Mouse (Mus musculus): ENCODE measurements around the gene Sfpq. TPM values are rescaled to one million over a fixed set of nuclear protein-coding genes. Genes with fewer than 3 reads are reported as not detected.
"Not testable (repeated sequence)": the region's sequence is repeated elsewhere in the genome, so short reads cannot be mapped to it uniquely, and the experiment has no call there.

Gene Sfpq
- polyA plus RNA-seq (2015; fragmentation: Nextera tagmentation; extraction: Ambion mirVana), result 78.0 and 78.5 TPM in 2 replicates

DNA sequence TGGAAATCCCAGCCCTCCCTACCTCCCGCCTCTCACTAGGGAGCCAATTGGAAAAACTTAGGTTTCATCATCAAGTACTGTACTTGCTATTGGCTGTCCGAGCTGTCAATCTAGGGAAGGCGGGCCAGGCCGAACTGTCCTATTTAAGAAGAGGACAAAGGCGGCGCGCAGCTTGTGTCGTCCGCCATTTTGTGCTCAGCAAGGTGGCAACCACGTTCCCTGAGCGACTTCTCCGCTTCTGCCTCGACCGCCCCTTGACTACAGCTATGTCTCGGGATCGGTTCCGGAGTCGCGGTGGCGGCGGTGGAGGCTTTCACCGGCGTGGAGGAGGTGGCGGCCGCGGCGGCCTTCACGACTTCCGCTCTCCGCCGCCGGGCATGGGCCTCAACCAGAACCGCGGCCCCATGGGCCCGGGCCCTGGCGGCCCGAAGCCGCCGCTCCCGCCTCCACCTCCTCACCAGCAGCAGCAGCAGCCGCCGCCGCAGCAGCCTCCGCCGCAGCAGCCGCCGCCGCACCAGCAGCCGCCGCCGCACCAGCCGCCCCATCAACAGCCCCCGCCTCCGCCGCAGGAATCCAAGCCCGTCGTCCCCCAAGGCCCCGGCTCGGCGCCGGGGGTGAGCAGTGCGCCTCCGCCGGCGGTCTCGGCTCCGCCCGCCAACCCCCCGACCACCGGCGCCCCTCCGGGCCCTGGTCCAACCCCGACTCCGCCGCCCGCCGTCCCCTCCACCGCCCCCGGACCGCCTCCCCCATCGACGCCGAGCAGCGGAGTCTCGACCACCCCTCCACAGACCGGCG is at the start of gene Sfpq:
Sfpq (plus strand) TSS at position 174 of the 795 bp plus-strand sequence.
- H3K9me3 ChIP-seq, result no peaks in the 10 kb centered on the region
- peak within 1 kb of the TSS; percentile 97 for H3K27ac ChIP-seq
- H3K4me3 ChIP-seq (replicated peaks), result peak within 1 kb of the TSS; percentile 85
- peak; percentile 97 for ATAC-seq (ENCODE audit: insufficient read depth, low FRiP score, low read depth)
- peak within 1 kb of the TSS; percentile 89 for H3K4me2 ChIP-seq
- WGBS, result 1% methylated on average over 67 of the region's 87 CpGs
- H3K27me3 ChIP-seq (replicated peaks), result no peaks in the 10 kb centered on the region
- 0 out of 2 replicates have a peak, but pooled peaks cover 13% of the 10 kb centered on the region for H3K36me3 ChIP-seq
- H3K9ac ChIP-seq, result peak within 1 kb of the TSS; percentile 96
- 0 out of 2 replicates have a peak, but pooled peaks cover 3% of the 10 kb centered on the region for H3K4me1 ChIP-seq

GRCm38 (mm10) chr4:126977467-126977866 is 43.7 kb upstream of the Sfpq start:
- no peak overlapping the region for H3K27ac ChIP-seq
- no peak overlapping the region for H3K4me2 ChIP-seq
- no peaks in the 10 kb centered on the region for H3K27me3 ChIP-seq (replicated peaks)
- no peaks in the 10 kb centered on the region for H3K4me1 ChIP-seq
- ATAC-seq (ENCODE audit: insufficient read depth, low FRiP score, low read depth), result no peak
- no peak overlapping the region for H3K9ac ChIP-seq
- no peaks in the 10 kb centered on the region for H3K36me3 ChIP-seq
- no peaks in the 10 kb centered on the region for H3K9me3 ChIP-seq
- no peak overlapping the region for H3K4me3 ChIP-seq (replicated peaks)

- H3K27me3 ChIP-seq (replicated peaks), result no peaks in the 10 kb centered on the region
- ATAC-seq (ENCODE audit: insufficient read depth, low FRiP score, low read depth), result no peak
Measured at GRCm38 (mm10) chr4:126978706-126979105, 42.4 kb upstream of the Sfpq start.

DNA sequence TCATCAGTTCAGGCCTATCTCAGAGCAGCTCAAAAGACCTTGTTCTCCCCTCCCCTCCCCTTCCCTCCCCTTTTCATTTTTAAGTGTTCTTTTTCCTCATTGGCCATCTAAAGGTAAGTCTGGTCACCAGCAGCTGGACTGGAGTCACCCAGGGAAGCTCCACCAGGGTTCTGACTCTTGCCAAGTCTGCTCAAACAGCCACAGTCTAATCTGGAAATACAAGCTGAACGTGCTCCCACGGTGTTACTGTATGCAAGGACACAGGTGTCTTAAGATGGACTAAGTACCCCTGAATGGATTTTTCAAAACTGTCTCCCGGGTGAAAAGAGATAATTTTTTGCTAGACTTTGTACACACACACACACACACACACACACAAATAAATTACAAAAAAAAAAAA is 37.8 kb upstream of the Sfpq start:
- no peaks in the 10 kb centered on the region for H3K9me3 ChIP-seq
- no peak overlapping the region for H3K27ac ChIP-seq
- no peaks in the 10 kb centered on the region for H3K27me3 ChIP-seq (replicated peaks)
- H3K9ac ChIP-seq, result no peak overlapping the region
- ATAC-seq (ENCODE audit: insufficient read depth, low FRiP score, low read depth), result no peak
- H3K4me2 ChIP-seq, result no peak overlapping the region
- H3K36me3 ChIP-seq, result no peaks in the 10 kb centered on the region
- 55% methylated on average over 3 of the region's 3 CpGs for WGBS
- H3K4me3 ChIP-seq (replicated peaks), result no peak overlapping the region
- no peaks in the 10 kb centered on the region for H3K4me1 ChIP-seq

More at GRCm38 (mm10) chr4:126978706-126979105, 42.4 kb upstream of the Sfpq start:
- Histone ChIP-seq H3K9me3 (no peaks in the 10 kb centered on the region), H3K27ac (no peak overlapping the region), H3K36me3 (no peaks in the 10 kb centered on the region), H3K4me1 (no peaks in the 10 kb centered on the region), H3K4me3 (replicated peaks) (no peak overlapping the region), H3K4me2 (no peak overlapping the region), H3K9ac (no peak overlapping the region)
- WGBS, result 74% methylated on average over 3 of the region's 3 CpGs

DNA sequence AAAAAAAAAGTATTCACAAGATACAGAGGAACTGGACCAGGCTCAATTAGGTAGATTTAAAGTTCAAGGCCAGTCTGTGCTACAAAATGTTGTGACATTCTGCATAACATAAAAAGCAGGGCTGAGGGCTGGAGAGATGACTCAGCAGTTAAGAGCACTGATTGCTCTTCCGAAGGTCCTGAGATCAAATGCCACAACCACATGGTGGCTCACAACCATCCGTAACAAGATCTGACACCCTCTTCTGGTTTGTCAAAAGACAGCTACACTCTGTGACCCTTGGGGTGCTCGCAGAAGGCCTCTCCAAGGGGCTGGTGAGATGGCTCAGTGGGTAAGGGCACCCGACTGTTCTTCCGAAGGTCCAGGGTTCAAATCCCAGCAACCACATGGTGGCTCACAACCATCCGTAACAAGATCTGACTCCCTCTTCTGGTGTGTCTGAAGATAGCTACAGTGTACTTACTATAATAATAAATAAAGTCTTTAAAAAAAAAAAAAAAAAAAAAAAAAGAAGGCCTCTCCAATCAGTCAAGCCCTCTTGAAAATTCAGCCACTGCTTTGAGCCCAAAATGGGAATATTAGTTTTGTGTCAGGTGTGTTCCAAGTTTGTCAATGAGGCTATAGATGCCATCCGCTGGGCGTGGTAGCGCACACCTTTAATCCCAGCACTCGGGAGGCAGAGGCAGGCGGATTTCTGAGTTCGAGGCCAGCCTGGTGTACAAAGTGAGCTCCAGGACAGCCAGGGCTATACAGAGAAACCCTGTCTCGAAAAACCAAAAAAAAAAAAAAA is 37.2 kb upstream of the Sfpq start:
- not testable (repeated sequence) for H3K9ac ChIP-seq; H3K4me3 ChIP-seq (replicated peaks); H3K27ac ChIP-seq; H3K4me1 ChIP-seq; H3K36me3 ChIP-seq; H3K9me3 ChIP-seq; H3K27me3 ChIP-seq (replicated peaks); H3K4me2 ChIP-seq; ATAC-seq (ENCODE audit: insufficient read depth, low FRiP score, low read depth)
- WGBS, result 81% methylated on average over 13 of the region's 13 CpGs

GRCm38 (mm10) chr4:126986768-126987167 is 34.4 kb upstream of the Sfpq start:
- Histone ChIP-seq H3K36me3 (no peaks in the 10 kb centered on the region), H3K27ac (no peak overlapping the region), H3K9ac (no peak overlapping the region), H3K9me3 (no peaks in the 10 kb centered on the region), H3K4me1 (no peaks in the 10 kb centered on the region), H3K4me3 (replicated peaks) (no peak overlapping the region), H3K4me2 (no peak overlapping the region), H3K27me3 (replicated peaks) (no peaks in the 10 kb centered on the region)
- no peak for ATAC-seq (ENCODE audit: insufficient read depth, low FRiP score, low read depth)
- 75% methylated on average over 5 of the region's 5 CpGs for WGBS

GRCm38 (mm10) chr4:126988503-126988902 is 32.6 kb upstream of the Sfpq start:
- no peak overlapping the region for H3K9ac ChIP-seq
- no peaks in the 10 kb centered on the region for H3K27me3 ChIP-seq (replicated peaks)
- H3K4me3 ChIP-seq (replicated peaks), result no peak overlapping the region
- 73% methylated on average over 4 of the region's 4 CpGs for WGBS
- H3K27ac ChIP-seq, result no peak overlapping the region
- H3K36me3 ChIP-seq, result no peaks in the 10 kb centered on the region
- H3K4me2 ChIP-seq, result no peak overlapping the region
- ATAC-seq (ENCODE audit: insufficient read depth, low FRiP score, low read depth), result no peak
- H3K4me1 ChIP-seq, result no peaks in the 10 kb centered on the region
- H3K9me3 ChIP-seq, result no peaks in the 10 kb centered on the region

- H3K9ac ChIP-seq, result no peak overlapping the region
- no peaks in the 10 kb centered on the region for H3K4me1 ChIP-seq
- ATAC-seq (ENCODE audit: insufficient read depth, low FRiP score, low read depth), result no peak
- H3K4me3 ChIP-seq (replicated peaks), result no peak overlapping the region
- H3K36me3 ChIP-seq, result no peaks in the 10 kb centered on the region
- no peak overlapping the region for H3K4me2 ChIP-seq
- no peaks in the 10 kb centered on the region for H3K9me3 ChIP-seq
- H3K27me3 ChIP-seq (replicated peaks), result no peaks in the 10 kb centered on the region
- H3K27ac ChIP-seq, result no peak overlapping the region
Measured at GRCm38 (mm10) chr4:126990553-126990952, 30.6 kb upstream of the Sfpq start.

DNA sequence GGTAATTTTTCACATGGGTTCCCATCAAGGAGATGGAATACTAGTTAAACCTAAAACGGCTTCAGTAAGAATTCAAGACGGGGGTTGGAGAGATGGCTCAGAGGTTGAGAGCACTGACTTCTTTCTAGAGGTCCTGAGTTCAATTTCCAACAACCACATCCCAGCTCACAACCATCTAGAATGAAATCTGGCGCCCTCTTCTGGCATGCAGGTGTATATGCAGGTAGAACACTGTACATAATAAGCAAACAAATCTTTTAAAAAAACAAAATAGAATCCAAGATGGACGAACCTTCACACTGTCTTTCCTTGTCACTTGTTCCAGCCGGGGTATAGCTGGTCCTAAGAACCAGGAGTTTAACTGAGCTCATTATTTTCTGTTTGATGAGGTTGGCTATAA is 28.8 kb upstream of the Sfpq start:
- Histone ChIP-seq H3K9me3 (no peaks in the 10 kb centered on the region), H3K36me3 (no peaks in the 10 kb centered on the region), H3K9ac (no peak overlapping the region), H3K27ac (no peak overlapping the region), H3K4me3 (replicated peaks) (no peak overlapping the region), H3K4me1 (no peaks in the 10 kb centered on the region), H3K27me3 (replicated peaks) (no peaks in the 10 kb centered on the region), H3K4me2 (no peak overlapping the region)
- 61% methylated on average over 5 of the region's 5 CpGs for WGBS
- ATAC-seq (ENCODE audit: insufficient read depth, low FRiP score, low read depth), result no peak

GRCm38 (mm10) chr4:126999372-126999771 is 21.8 kb upstream of the Sfpq start:
- H3K36me3 ChIP-seq; H3K27ac ChIP-seq; H3K4me1 ChIP-seq; H3K9ac ChIP-seq; H3K9me3 ChIP-seq; ATAC-seq (ENCODE audit: insufficient read depth, low FRiP score, low read depth); H3K4me3 ChIP-seq (replicated peaks); H3K4me2 ChIP-seq; H3K27me3 ChIP-seq (replicated peaks): not testable (repeated sequence)
- 95% methylated on average over 16 of the region's 16 CpGs for WGBS

DNA sequence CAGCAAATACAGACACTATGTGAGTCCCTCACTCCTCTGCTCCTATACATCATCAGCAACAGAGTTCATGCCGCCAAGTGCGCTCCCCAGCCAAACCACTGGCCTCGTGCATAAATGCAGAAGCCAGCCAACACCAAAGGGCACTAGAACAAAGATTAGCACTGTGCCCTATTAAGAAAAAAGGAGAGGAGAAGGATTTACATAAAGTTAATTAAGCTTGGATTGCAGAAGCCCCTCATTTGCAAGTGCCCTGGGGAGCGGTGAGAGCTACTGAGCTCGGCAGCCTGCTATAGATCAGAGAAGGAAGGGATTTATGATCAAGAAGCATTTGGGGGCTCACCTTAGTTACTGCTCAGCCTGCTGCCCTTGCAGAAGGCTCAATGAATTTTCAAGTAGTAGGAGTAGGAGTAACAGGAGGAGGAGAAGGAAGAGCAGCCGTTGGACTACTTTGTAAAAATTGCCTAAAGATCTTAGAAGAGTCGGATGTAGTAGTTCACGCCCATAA is 20.5 kb upstream of the Sfpq start:
- no peaks in the 10 kb centered on the region for H3K36me3 ChIP-seq
- no peak for ATAC-seq (ENCODE audit: insufficient read depth, low FRiP score, low read depth)
- H3K27me3 ChIP-seq (replicated peaks), result no peaks in the 10 kb centered on the region
- H3K9ac ChIP-seq, result no peak overlapping the region
- H3K4me1 ChIP-seq, result 0 out of 2 replicates have a peak, but pooled peaks cover 6% of the 10 kb centered on the region
- no peak overlapping the region for H3K4me3 ChIP-seq (replicated peaks)
- H3K4me2 ChIP-seq, result no peak overlapping the region
- no peaks in the 10 kb centered on the region for H3K9me3 ChIP-seq
- whole genome bisulfite sequencing, result 43% methylated on average over 8 of the region's 8 CpGs
- H3K27ac ChIP-seq, result no peak overlapping the region

- Histone ChIP-seq H3K4me2 (no peak overlapping the region), H3K27ac (no peak overlapping the region), H3K4me3 (replicated peaks) (no peak overlapping the region), H3K36me3 (no peaks in the 10 kb centered on the region), H3K4me1 (0 out of 2 replicates have a peak, but pooled peaks cover 6% of the 10 kb centered on the region), H3K27me3 (replicated peaks) (no peaks in the 10 kb centered on the region), H3K9me3 (no peaks in the 10 kb centered on the region), H3K9ac (no peak overlapping the region)
- 77% methylated on average over 3 of the region's 3 CpGs for WGBS
- ATAC-seq (ENCODE audit: insufficient read depth, low FRiP score, low read depth), result no peak
Measured at GRCm38 (mm10) chr4:127004384-127004783, 16.7 kb upstream of the Sfpq start.
